Mouse (Mus musculus): ENCODE measurements at regions not wholly inside any gene's neighbourhood (a gene's known extent, or its start where the extent isn't known, plus 50 kb on each side); places are given as distances from the start of the nearest gene placed in this dataset.

GRCm38 (mm10) chr10:87750321-87750720, 107.7 kb upstream of the Igf1 start:
- no peak for ATAC-seq
- Histone ChIP-seq H3K9me3 (ENCODE audit: low read length) (no peaks in the 10 kb centered on the region), H3K4me3 (ENCODE audit: low read depth, low read length) (no peak overlapping the region), H3K4me2 (ENCODE audit: low read depth) (no peak overlapping the region), H3K36me3 (ENCODE audit: insufficient read depth) (no peaks in the 10 kb centered on the region), H3K27me3 (ENCODE audit: insufficient read depth, low read length) (no peaks in the 10 kb centered on the region), H3K27ac (ENCODE audit: low read depth, low read length) (no peak overlapping the region), H3K4me1 (ENCODE audit: insufficient read depth) (no peaks in the 10 kb centered on the region), H3K9ac (no peak overlapping the region)
- DNase-seq, result no peak
- no peak for TF ChIP-seq CTCF (IDR thresholded peaks at IDR 0.05; ENCODE audit: low read depth)

GRCm38 (mm10) chr10:87750972-87751371, 107.1 kb upstream of the Igf1 start:
- Histone ChIP-seq H3K9ac (no peak overlapping the region), H3K27me3 (ENCODE audit: insufficient read depth, low read length) (no peaks in the 10 kb centered on the region), H3K4me2 (ENCODE audit: low read depth) (no peak overlapping the region), H3K9me3 (ENCODE audit: low read length) (no peaks in the 10 kb centered on the region), H3K4me1 (ENCODE audit: insufficient read depth) (no peaks in the 10 kb centered on the region), H3K27ac (ENCODE audit: low read depth, low read length) (no peak overlapping the region), H3K36me3 (ENCODE audit: insufficient read depth) (no peaks in the 10 kb centered on the region), H3K4me3 (ENCODE audit: low read depth, low read length) (no peak overlapping the region)
- DNase-seq, result no peak
- no peak for TF ChIP-seq CTCF (IDR thresholded peaks at IDR 0.05; ENCODE audit: low read depth)
- 61% methylated on average over 1 of the region's 1 CpGs for WGBS
- no peak for ATAC-seq

- Histone ChIP-seq H3K9ac (no peak overlapping the region), H3K27ac (ENCODE audit: low read depth, low read length) (no peak overlapping the region), H3K4me1 (ENCODE audit: insufficient read depth) (no peaks in the 10 kb centered on the region), H3K36me3 (ENCODE audit: insufficient read depth) (no peaks in the 10 kb centered on the region), H3K4me3 (ENCODE audit: low read depth, low read length) (no peak overlapping the region), H3K9me3 (ENCODE audit: low read length) (no peaks in the 10 kb centered on the region), H3K27me3 (ENCODE audit: insufficient read depth, low read length) (no peaks in the 10 kb centered on the region), H3K4me2 (ENCODE audit: low read depth) (no peak overlapping the region)
- WGBS, result 86% methylated on average over 2 of the region's 2 CpGs
- ATAC-seq (no peak), DNase-seq (no peak)
- TF ChIP-seq CTCF (IDR thresholded peaks at IDR 0.05; ENCODE audit: low read depth), result no peak
Measured at GRCm38 (mm10) chr10:87752117-87752516, 105.9 kb upstream of the Igf1 start.

GRCm38 (mm10) chr10:87753483-87753882, 104.6 kb upstream of the Igf1 start:
- Histone ChIP-seq H3K4me1 (ENCODE audit: insufficient read depth) (no peaks in the 10 kb centered on the region), H3K9ac (no peak overlapping the region), H3K4me3 (ENCODE audit: low read depth, low read length) (no peak overlapping the region), H3K36me3 (ENCODE audit: insufficient read depth) (no peaks in the 10 kb centered on the region), H3K27ac (ENCODE audit: low read depth, low read length) (no peak overlapping the region), H3K9me3 (ENCODE audit: low read length) (no peaks in the 10 kb centered on the region), H3K4me2 (ENCODE audit: low read depth) (no peak overlapping the region), H3K27me3 (ENCODE audit: insufficient read depth, low read length) (no peaks in the 10 kb centered on the region)
- DNase-seq (no peak), ATAC-seq (no peak)
- WGBS, result 48% methylated on average over 1 of the region's 1 CpGs
- no peak for TF ChIP-seq CTCF (IDR thresholded peaks at IDR 0.05; ENCODE audit: low read depth)

DNA sequence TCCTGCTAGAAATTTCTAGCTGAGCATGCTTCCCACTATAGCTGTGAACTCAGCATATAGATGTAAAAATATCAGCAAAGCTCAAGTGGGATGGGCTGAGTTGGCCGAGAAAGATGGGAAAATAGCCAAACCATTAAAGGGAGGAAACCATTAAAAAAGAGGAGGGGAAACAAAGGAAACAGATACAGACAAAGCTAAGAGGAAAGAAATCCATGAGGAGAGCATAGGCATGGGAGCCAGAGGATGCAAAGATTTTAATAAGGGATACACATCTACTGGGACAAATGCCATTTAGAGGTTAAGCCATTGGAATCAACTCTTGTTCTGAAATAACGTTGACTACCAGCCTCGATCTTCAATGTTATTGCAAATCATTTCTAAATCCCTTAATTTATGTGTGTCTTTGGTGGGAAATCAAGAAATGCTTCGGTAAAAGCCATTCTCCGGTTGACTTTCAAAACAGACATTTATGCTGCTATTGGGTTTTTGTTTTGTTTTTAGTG, 96.5 kb upstream of the Igf1 start:
- 82% methylated on average over 5 of the region's 5 CpGs for WGBS
- no peaks in the 10 kb centered on the region for H3K4me1 ChIP-seq (ENCODE audit: insufficient read depth)
- no peak for ATAC-seq
- no peaks in the 10 kb centered on the region for H3K9me3 ChIP-seq (ENCODE audit: low read length)
- H3K27me3 ChIP-seq (ENCODE audit: insufficient read depth, low read length), result no peaks in the 10 kb centered on the region
- no peak for DNase-seq
- TF ChIP-seq CTCF (IDR thresholded peaks at IDR 0.05; ENCODE audit: low read depth), result no peak
- no peak overlapping the region for H3K4me3 ChIP-seq (ENCODE audit: low read depth, low read length)
- H3K27ac ChIP-seq (ENCODE audit: low read depth, low read length), result no peak overlapping the region
- H3K4me2 ChIP-seq (ENCODE audit: low read depth), result no peak overlapping the region
- H3K9ac ChIP-seq, result no peak overlapping the region
- no peaks in the 10 kb centered on the region for H3K36me3 ChIP-seq (ENCODE audit: insufficient read depth)

- Histone ChIP-seq H3K4me1 (ENCODE audit: insufficient read depth) (no peaks in the 10 kb centered on the region), H3K9ac (no peak overlapping the region), H3K36me3 (ENCODE audit: insufficient read depth) (no peaks in the 10 kb centered on the region), H3K27me3 (ENCODE audit: insufficient read depth, low read length) (no peaks in the 10 kb centered on the region), H3K9me3 (ENCODE audit: low read length) (no peaks in the 10 kb centered on the region), H3K4me3 (ENCODE audit: low read depth, low read length) (no peak overlapping the region), H3K4me2 (ENCODE audit: low read depth) (no peak overlapping the region), H3K27ac (ENCODE audit: low read depth, low read length) (no peak overlapping the region)
- ATAC-seq, result no peak
- peak; percentile 9 for DNase-seq
- 30% methylated on average over 4 of the region's 4 CpGs for WGBS
- no peak for TF ChIP-seq CTCF (IDR thresholded peaks at IDR 0.05; ENCODE audit: low read depth)
Measured at GRCm38 (mm10) chr10:87787521-87787920, 70.5 kb upstream of the Igf1 start.

- ATAC-seq (no peak), DNase-seq (no peak)
- TF ChIP-seq CTCF (IDR thresholded peaks at IDR 0.05; ENCODE audit: low read depth), result no peak
- H3K4me2 ChIP-seq (ENCODE audit: low read depth), result no peak overlapping the region
- no peaks in the 10 kb centered on the region for H3K36me3 ChIP-seq (ENCODE audit: insufficient read depth)
- H3K27ac ChIP-seq (ENCODE audit: low read depth, low read length), result no peak overlapping the region
- no peaks in the 10 kb centered on the region for H3K27me3 ChIP-seq (ENCODE audit: insufficient read depth, low read length)
- no peak overlapping the region for H3K9ac ChIP-seq
- H3K4me1 ChIP-seq (ENCODE audit: insufficient read depth), result no peaks in the 10 kb centered on the region
- H3K9me3 ChIP-seq (ENCODE audit: low read length), result no peaks in the 10 kb centered on the region
- H3K4me3 ChIP-seq (ENCODE audit: low read depth, low read length), result no peak overlapping the region
Measured at GRCm38 (mm10) chr10:87792346-87792745, 65.7 kb upstream of the Igf1 start.
